Mouse (Mus musculus): ENCODE data around the gene Fezf2. TPM values are rescaled to one million over a fixed set of nuclear protein-coding genes. Genes with fewer than 3 reads are reported as not detected.

Fezf2 gene
- total RNA-seq (2023; ENCODE audit: inconsistent age) = not detected in 4 replicates

GRCm38 (mm10) chr14:12348089-12348488 lies at the start of gene Fezf2:
TSS of gene Fezf2 (minus strand) at chr14:12348189.

Other genes starting within 250 kb of the Fezf2 start
- gene Gm49355, start 64.2 kb downstream of the Fezf2 start, total RNA-seq (2023; ENCODE audit: inconsistent age) = 0.24 to 0.48 TPM (median 0.29 TPM) in 3 of 4 replicates, not detected in the other
- gene 3830406C13Rik, start 64.0 kb downstream of the Fezf2 start, total RNA-seq (2023; ENCODE audit: inconsistent age) = 16.3 to 23.6 TPM (median 20.9 TPM) in 4 replicates